Mouse (Mus musculus): ENCODE measurements at regions not wholly inside any gene's neighbourhood (a gene's known extent, or its start where the extent isn't known, plus 50 kb on each side); places are given as distances from the start of the nearest gene placed in this dataset.

- Histone ChIP-seq H3K4me1 (no peaks in the 10 kb centered on the region), H3K9me3 (no peaks in the 10 kb centered on the region), H3K4me2 (no peak overlapping the region), H3K4me3 (replicated peaks) (no peak overlapping the region), H3K9ac (no peak overlapping the region), H3K27me3 (no peaks in the 10 kb centered on the region), H3K36me3 (replicated peaks) (no peaks in the 10 kb centered on the region), H3K27ac (no peak overlapping the region)
- no peak for ATAC-seq (ENCODE audit: low FRiP score)
- WGBS: 90% methylated on average over 5 of the region's 5 CpGs
Measured at GRCm38 (mm10) chr8:64357092-64357491, 151.0 kb upstream of the Tll1 start.

GRCm38 (mm10) chr8:64348082-64348646 is 142.1 kb upstream of the Tll1 start:
- H3K36me3 ChIP-seq (replicated peaks): no peaks in the 10 kb centered on the region
- ATAC-seq (ENCODE audit: low FRiP score): peak; percentile 52; the same call in 1 of the 2 replicates
- no peak overlapping the region for H3K9ac ChIP-seq
- no peaks in the 10 kb centered on the region for H3K27me3 ChIP-seq
- H3K27ac ChIP-seq: 0 out of 2 replicates have a peak overlapping the region, but pooled peaks have one; percentile 2
- no peak overlapping the region for H3K4me3 ChIP-seq (replicated peaks)
- H3K4me2 ChIP-seq: no peak overlapping the region
- H3K4me1 ChIP-seq: peaks cover 9% of the 10 kb centered on the region; the same call in 1 of the 2 replicates
- 20% methylated on average over 3 of the region's 3 CpGs for WGBS
- H3K9me3 ChIP-seq: no peaks in the 10 kb centered on the region

DNA sequence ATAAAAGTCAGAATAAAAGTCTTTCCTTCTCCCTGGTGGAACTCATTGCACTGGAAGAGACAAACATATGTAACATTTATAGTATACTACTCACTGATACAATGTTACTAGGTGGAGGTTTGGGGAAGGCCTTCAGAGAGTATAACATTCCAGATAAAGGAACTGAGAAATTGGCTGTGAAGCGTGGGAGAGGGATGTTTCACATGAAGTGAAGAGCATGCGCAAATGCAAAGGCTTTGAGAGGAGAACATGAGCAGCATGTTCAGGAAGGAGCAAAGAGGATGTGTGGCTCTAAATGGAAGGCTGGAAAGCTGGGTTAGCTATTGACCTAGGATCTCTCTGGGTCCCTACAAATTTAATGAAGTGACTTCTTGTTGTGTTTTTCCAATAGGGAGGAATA is 141.4 kb upstream of the Tll1 start:
- H3K4me2 ChIP-seq: no peak overlapping the region
- H3K27ac ChIP-seq: 0 out of 2 replicates have a peak overlapping the region, but pooled peaks have one; percentile 2
- H3K9me3 ChIP-seq: no peaks in the 10 kb centered on the region
- WGBS: 84% methylated on average over 2 of the region's 2 CpGs
- H3K9ac ChIP-seq: no peak overlapping the region
- H3K4me3 ChIP-seq (replicated peaks): no peak overlapping the region
- H3K4me1 ChIP-seq: peaks cover 9% of the 10 kb centered on the region; the same call in 1 of the 2 replicates
- H3K36me3 ChIP-seq (replicated peaks): no peaks in the 10 kb centered on the region
- no peak for ATAC-seq (ENCODE audit: low FRiP score)
- H3K27me3 ChIP-seq: no peaks in the 10 kb centered on the region

DNA sequence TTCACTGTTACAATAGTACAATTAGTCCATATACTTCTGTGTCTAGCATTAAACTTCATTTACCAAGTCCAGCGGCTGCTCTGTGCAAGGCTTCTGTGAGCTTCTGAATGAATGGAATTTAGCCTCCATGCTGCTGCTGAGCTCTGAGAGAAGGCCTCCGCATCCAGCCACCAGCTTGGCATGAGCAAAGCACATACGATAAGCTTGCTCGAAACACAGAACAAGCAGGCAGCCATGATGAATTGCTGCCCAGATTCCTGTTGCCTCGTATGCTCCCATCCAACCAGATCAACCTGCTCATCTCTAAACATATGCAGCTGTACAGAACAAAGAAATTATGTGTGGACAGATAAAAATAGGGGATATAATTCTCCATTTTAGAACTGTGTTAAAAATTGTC is 140.4 kb upstream of the Tll1 start:
- no peak overlapping the region for H3K4me2 ChIP-seq
- H3K36me3 ChIP-seq (replicated peaks): no peaks in the 10 kb centered on the region
- H3K4me3 ChIP-seq (replicated peaks): no peak overlapping the region
- H3K9ac ChIP-seq: no peak overlapping the region
- no peak for ATAC-seq (ENCODE audit: low FRiP score)
- 88% methylated on average over 5 of the region's 5 CpGs for WGBS
- H3K4me1 ChIP-seq: peaks cover 9% of the 10 kb centered on the region; the same call in 1 of the 2 replicates
- no peaks in the 10 kb centered on the region for H3K27me3 ChIP-seq
- H3K9me3 ChIP-seq: no peaks in the 10 kb centered on the region
- H3K27ac ChIP-seq: no peak overlapping the region

DNA sequence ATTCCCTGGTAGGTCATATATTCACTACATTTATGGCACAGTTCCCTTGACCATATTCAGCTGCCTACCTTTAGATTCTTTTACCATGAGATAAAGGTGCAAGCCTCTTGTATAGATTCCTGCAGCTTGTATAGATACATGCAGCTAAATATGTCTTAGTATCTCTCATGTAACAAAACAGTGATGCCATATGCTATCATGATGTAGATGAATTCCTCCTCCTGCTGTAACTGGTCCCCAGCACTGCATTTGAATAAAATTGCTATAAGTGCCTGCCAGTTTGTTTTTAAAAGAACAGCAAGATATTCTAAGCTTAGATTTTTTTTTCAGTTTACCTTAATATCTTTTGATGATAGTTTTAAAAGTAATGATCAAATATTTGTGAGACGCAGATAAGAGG is 138.9 kb upstream of the Tll1 start:
- Histone ChIP-seq H3K4me1 (peaks cover 9% of the 10 kb centered on the region; the same call in 1 of the 2 replicates), H3K9ac (no peak overlapping the region), H3K27me3 (no peaks in the 10 kb centered on the region), H3K4me3 (replicated peaks) (no peak overlapping the region), H3K9me3 (no peaks in the 10 kb centered on the region), H3K27ac (no peak overlapping the region), H3K4me2 (no peak overlapping the region), H3K36me3 (replicated peaks) (no peaks in the 10 kb centered on the region)
- ATAC-seq (ENCODE audit: low FRiP score): no peak
- 90% methylated on average over 1 of the region's 1 CpGs for WGBS

DNA sequence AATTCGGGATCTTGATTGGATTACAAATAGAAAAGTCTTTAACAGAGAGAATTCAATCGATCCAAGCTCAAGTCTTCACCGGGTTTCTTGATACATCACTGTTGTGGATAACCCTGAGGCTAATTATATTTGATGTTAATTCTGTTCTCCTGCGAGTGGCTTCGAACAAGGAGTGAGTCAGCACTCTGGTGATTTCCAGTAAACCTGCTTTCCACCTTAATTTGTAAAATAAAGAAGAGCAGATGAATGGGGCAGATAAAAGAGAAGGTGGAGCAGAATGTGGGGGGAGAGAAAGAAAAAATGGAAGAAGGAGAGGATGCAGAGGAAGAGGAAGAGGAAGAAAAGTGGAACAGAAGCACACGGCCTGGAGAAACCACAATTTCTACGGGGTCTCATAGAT is 137.5 kb upstream of the Tll1 start:
- H3K36me3 ChIP-seq (replicated peaks): no peaks in the 10 kb centered on the region
- 81% methylated on average over 7 of the region's 7 CpGs for WGBS
- no peak for ATAC-seq (ENCODE audit: low FRiP score)
- no peaks in the 10 kb centered on the region for H3K27me3 ChIP-seq
- no peaks in the 10 kb centered on the region for H3K9me3 ChIP-seq
- no peak overlapping the region for H3K27ac ChIP-seq
- no peak overlapping the region for H3K4me2 ChIP-seq
- H3K4me1 ChIP-seq: peaks cover 9% of the 10 kb centered on the region; the same call in 1 of the 2 replicates
- no peak overlapping the region for H3K9ac ChIP-seq
- no peak overlapping the region for H3K4me3 ChIP-seq (replicated peaks)

GRCm38 (mm10) chr8:64342397-64342796 is 136.3 kb upstream of the Tll1 start:
- no peaks in the 10 kb centered on the region for H3K36me3 ChIP-seq (replicated peaks)
- H3K9ac ChIP-seq: no peak overlapping the region
- no peak for ATAC-seq (ENCODE audit: low FRiP score)
- no peak overlapping the region for H3K4me3 ChIP-seq (replicated peaks)
- H3K4me1 ChIP-seq: no peaks in the 10 kb centered on the region
- H3K9me3 ChIP-seq: no peaks in the 10 kb centered on the region
- no peak overlapping the region for H3K4me2 ChIP-seq
- no peak overlapping the region for H3K27ac ChIP-seq
- no peaks in the 10 kb centered on the region for H3K27me3 ChIP-seq

GRCm38 (mm10) chr8:64337356-64337755 is 131.3 kb upstream of the Tll1 start:
- H3K9ac ChIP-seq: no peak overlapping the region
- no peak overlapping the region for H3K27ac ChIP-seq
- H3K9me3 ChIP-seq: no peaks in the 10 kb centered on the region
- no peaks in the 10 kb centered on the region for H3K4me1 ChIP-seq
- no peak overlapping the region for H3K4me2 ChIP-seq
- no peak overlapping the region for H3K4me3 ChIP-seq (replicated peaks)
- no peak for ATAC-seq (ENCODE audit: low FRiP score)
- H3K27me3 ChIP-seq: no peaks in the 10 kb centered on the region
- H3K36me3 ChIP-seq (replicated peaks): no peaks in the 10 kb centered on the region
- WGBS: 84% methylated on average over 7 of the region's 7 CpGs

DNA sequence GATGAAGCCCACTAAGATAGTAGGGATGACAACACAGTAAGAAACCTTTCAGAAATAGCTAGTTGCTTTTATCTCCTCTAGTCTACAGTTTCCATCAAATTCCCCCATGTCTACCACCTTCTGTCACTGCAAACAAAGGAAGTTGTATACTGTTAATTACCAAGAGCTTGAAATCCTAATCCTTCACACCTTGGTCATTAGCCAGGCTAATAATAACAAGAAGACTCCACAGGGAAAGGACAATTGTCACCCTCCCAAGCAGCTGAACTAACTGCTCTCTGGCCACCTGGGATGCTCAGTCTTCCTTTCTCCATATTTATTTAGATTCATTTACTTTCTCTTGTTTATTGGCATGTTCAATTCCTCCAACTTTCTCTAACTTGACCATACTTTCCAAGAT is 130.5 kb upstream of the Tll1 start:
- Histone ChIP-seq H3K9me3 (no peaks in the 10 kb centered on the region), H3K9ac (no peak overlapping the region), H3K27ac (no peak overlapping the region), H3K4me3 (replicated peaks) (no peak overlapping the region), H3K27me3 (no peaks in the 10 kb centered on the region), H3K36me3 (replicated peaks) (no peaks in the 10 kb centered on the region), H3K4me2 (no peak overlapping the region), H3K4me1 (no peaks in the 10 kb centered on the region)
- no peak for ATAC-seq (ENCODE audit: low FRiP score)

- ATAC-seq (ENCODE audit: low FRiP score): no peak
- no peaks in the 10 kb centered on the region for H3K27me3 ChIP-seq
- no peak overlapping the region for H3K9ac ChIP-seq
- no peaks in the 10 kb centered on the region for H3K36me3 ChIP-seq (replicated peaks)
- no peak overlapping the region for H3K4me3 ChIP-seq (replicated peaks)
- H3K4me2 ChIP-seq: no peak overlapping the region
- H3K4me1 ChIP-seq: no peaks in the 10 kb centered on the region
- 67% methylated on average over 5 of the region's 5 CpGs for WGBS
- no peaks in the 10 kb centered on the region for H3K9me3 ChIP-seq
- H3K27ac ChIP-seq: no peak overlapping the region
Measured at GRCm38 (mm10) chr8:64335495-64335894, 129.4 kb upstream of the Tll1 start.

GRCm38 (mm10) chr8:64323985-64324384 is 117.9 kb upstream of the Tll1 start:
- Histone ChIP-seq H3K9ac (no peak overlapping the region), H3K4me2 (no peak overlapping the region), H3K36me3 (replicated peaks) (no peaks in the 10 kb centered on the region), H3K4me1 (0 out of 2 replicates have a peak, but pooled peaks cover 2% of the 10 kb centered on the region), H3K4me3 (replicated peaks) (no peak overlapping the region), H3K9me3 (no peaks in the 10 kb centered on the region), H3K27me3 (peaks cover 8% of the 10 kb centered on the region), H3K27ac (no peak overlapping the region)
- no peak for ATAC-seq (ENCODE audit: low FRiP score)
- 86% methylated on average over 2 of the region's 2 CpGs for WGBS

GRCm38 (mm10) chr8:64320343-64320742 is 114.3 kb upstream of the Tll1 start:
- no peaks in the 10 kb centered on the region for H3K36me3 ChIP-seq (replicated peaks)
- H3K4me1 ChIP-seq: peaks cover 8% of the 10 kb centered on the region
- H3K9me3 ChIP-seq: no peaks in the 10 kb centered on the region
- H3K27ac ChIP-seq: no peak overlapping the region
- WGBS: 79% methylated on average over 4 of the region's 4 CpGs
- H3K9ac ChIP-seq: no peak overlapping the region
- H3K4me3 ChIP-seq (replicated peaks): no peak overlapping the region
- no peak for ATAC-seq (ENCODE audit: low FRiP score)
- H3K4me2 ChIP-seq: no peak overlapping the region
- peaks cover 8% of the 10 kb centered on the region for H3K27me3 ChIP-seq

DNA sequence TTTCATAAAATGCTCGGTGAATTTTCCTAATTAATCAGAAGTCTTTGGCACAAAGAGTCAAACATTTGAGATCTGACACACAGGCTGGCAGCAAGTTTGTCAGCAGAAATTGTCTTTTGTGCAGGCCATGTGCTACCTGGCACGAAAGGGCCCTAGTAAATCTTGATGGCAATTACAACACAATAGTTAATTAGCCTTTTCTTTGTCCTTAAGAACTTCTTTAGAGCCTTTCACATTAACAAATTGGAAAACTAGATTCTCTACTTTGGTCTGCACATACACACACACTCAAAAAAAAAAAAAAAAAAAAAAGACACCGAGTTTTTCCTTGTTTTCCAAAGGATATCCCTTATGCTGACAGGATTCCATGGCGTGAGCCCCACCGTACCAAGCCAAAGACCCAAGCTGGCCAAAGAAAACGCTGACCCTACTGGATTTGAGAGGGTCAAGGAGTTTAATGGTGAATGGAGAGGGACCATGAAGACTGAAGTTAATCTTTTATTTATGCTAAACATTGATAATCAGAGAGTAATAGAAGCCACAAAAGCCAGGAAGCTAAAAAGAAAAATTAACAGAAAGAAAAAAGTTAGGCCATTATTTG is 113.2 kb upstream of the Tll1 start:
- 13% methylated on average over 6 of the region's 6 CpGs for WGBS
- Histone ChIP-seq H3K27ac (no peak overlapping the region), H3K9me3 (no peaks in the 10 kb centered on the region), H3K36me3 (replicated peaks) (no peaks in the 10 kb centered on the region), H3K4me2 (peak overlapping the region; percentile 25; the same call in 1 of the 2 replicates), H3K9ac (no peak overlapping the region), H3K4me1 (peaks cover 8% of the 10 kb centered on the region), H3K4me3 (replicated peaks) (no peak overlapping the region), H3K27me3 (peaks cover 8% of the 10 kb centered on the region)
- ATAC-seq (ENCODE audit: low FRiP score): peak; percentile 61; the same call in 1 of the 2 replicates

Data from forebrain, embryonic 12.5 days (tissue).